Mouse (Mus musculus): ENCODE measurements around the gene Plg. TPM values are rescaled to one million over a fixed set of nuclear protein-coding genes. Genes with fewer than 3 reads are reported as not detected.
A peak's percentile ranks its signal among the peaks of the same experiment; 100 is the strongest.

Plg gene
- total and polyA plus RNA-seq, 3 experiments: not detected

- peaks cover 4% of the 10 kb centered on the region for H3K9me3 ChIP-seq (replicated peaks; ENCODE audit: low read length)
- dilution Hi-C loops (cut with MboI; ENCODE audit: extremely low pct_ligation_motif_present, extremely low pct_unique_long_range_greater_than_20kb, low sequenced_read_pairs) (no loop called here), in situ Hi-C loops (cut with MboI; ENCODE audit: low pct_ligation_motif_present, low pct_unique_long_range_greater_than_20kb, low sequenced_read_pairs) (no loop called here)
- no peak overlapping the region for H3K9ac ChIP-seq (ENCODE audit: insufficient read depth, low read depth)
- TF ChIP-seq ZKSCAN1 (IDR thresholded peaks at IDR 0.05; ENCODE audit: borderline replicate concordance, low read depth, low read length) (no peak), ETS1 (conservative IDR thresholded peaks at IDR 0.05; ENCODE audit: low read depth, low read length) (no peak), USF2 (conservative IDR thresholded peaks at IDR 0.05; ENCODE audit: low read depth, low read length) (no peak)
- H3K27me3 ChIP-seq (replicated peaks): no peaks in the 10 kb centered on the region
- peaks cover 14 to 30% of the 10 kb centered on the region in 2 experiments for H3K4me1 ChIP-seq (ENCODE audit: control insufficient read depth in 1 of 2, insufficient read depth in 2 of 2)
- H3K79me2 ChIP-seq (replicated peaks; ENCODE audit: control insufficient read depth, extremely low read depth, insufficient read depth, poor library complexity, severe bottlenecking): no peaks in the 10 kb centered on the region
- no peak overlapping the region for H3K27ac ChIP-seq (ENCODE audit: insufficient read depth, low read depth)
- H3K4me3 ChIP-seq (replicated peaks in 1 of 3; ENCODE audit: low read depth in 2 of 3, low read length in 2 of 3, poor library complexity in 1 of 3): no peak overlapping the region
- H3K4me2 ChIP-seq (ENCODE audit: insufficient read depth, low read depth, poor library complexity, severe bottlenecking): peak overlapping the region; percentile 55; the same call in 1 of the 2 replicates
- H3K36me3 ChIP-seq (replicated peaks in 1 of 2; ENCODE audit: control insufficient read depth in 1 of 2, insufficient read depth in 1 of 2, low read length in 1 of 2): no peaks in the 10 kb centered on the region
- no peak for DNase-seq (ENCODE audit: extremely low read depth)
Observed at GRCm38 (mm10) chr17:12352781-12353180, 25.6 kb upstream of the Plg start.

GRCm38 (mm10) chr17:12359876-12360275 is 18.5 kb upstream of the Plg start:
- in situ Hi-C loops (cut with MboI; ENCODE audit: low pct_ligation_motif_present, low pct_unique_long_range_greater_than_20kb, low sequenced_read_pairs) (loop anchor here (5.0 to 10.0 kb wide), 4 partner anchors 43 to 325 kb away; partner anchors contain the start of gene Map3k4), dilution Hi-C loops (cut with MboI; ENCODE audit: extremely low pct_ligation_motif_present, extremely low pct_unique_long_range_greater_than_20kb, low sequenced_read_pairs) (no loop called here)
- H3K9me3 ChIP-seq (replicated peaks; ENCODE audit: low read length): no peaks in the 10 kb centered on the region
- H3K36me3 ChIP-seq (replicated peaks in 1 of 2; ENCODE audit: control insufficient read depth in 1 of 2, insufficient read depth in 1 of 2, low read length in 1 of 2): no peaks in the 10 kb centered on the region
- H3K4me2 ChIP-seq (ENCODE audit: insufficient read depth, low read depth, poor library complexity, severe bottlenecking): peak overlapping the region; percentile 67
- no peaks in the 10 kb centered on the region for H3K79me2 ChIP-seq (replicated peaks; ENCODE audit: control insufficient read depth, extremely low read depth, insufficient read depth, poor library complexity, severe bottlenecking)
- H3K4me1 ChIP-seq (ENCODE audit: control insufficient read depth in 1 of 2, insufficient read depth in 2 of 2): peaks cover 10 to 19% of the 10 kb centered on the region in 2 experiments
- no peak for DNase-seq (ENCODE audit: extremely low read depth)
- H3K9ac ChIP-seq (ENCODE audit: insufficient read depth, low read depth): peak overlapping the region; percentile 72
- H3K27me3 ChIP-seq (replicated peaks): no peaks in the 10 kb centered on the region
- peak overlapping the region; percentile 86 for H3K27ac ChIP-seq (ENCODE audit: insufficient read depth, low read depth)
- peak overlapping the region; percentile 27 to 76 (median 29) for H3K4me3 ChIP-seq (replicated peaks in 1 of 3; ENCODE audit: low read depth in 2 of 3, low read length in 2 of 3, poor library complexity in 1 of 3)
- no peak for TF ChIP-seq ZMIZ1 (IDR thresholded peaks at IDR 0.05; ENCODE audit: low read depth, low read length)
- no peak for TF ChIP-seq PAX5 (IDR thresholded peaks at IDR 0.05; ENCODE audit: low read length)
- TF ChIP-seq TCF12 (IDR thresholded peaks at IDR 0.05; ENCODE audit: low read depth, low read length): peak; percentile 58
- no peak for TF ChIP-seq RCOR1 (conservative IDR thresholded peaks at IDR 0.05; ENCODE audit: low read depth, low read length)
- no peak for TF ChIP-seq ZNF384 (IDR thresholded peaks at IDR 0.05; ENCODE audit: low read depth, low read length)
- TF ChIP-seq NRF1 (IDR thresholded peaks at IDR 0.05; ENCODE audit: low read depth, low read length): no peak
- no peak for TF ChIP-seq EP300 (IDR thresholded peaks at IDR 0.05; ENCODE audit: low read length)
- TF ChIP-seq MAFK (IDR thresholded peaks at IDR 0.05; ENCODE audit: insufficient replicate concordance, low read length): no peak
- no peak for TF ChIP-seq JUND (conservative IDR thresholded peaks at IDR 0.05; ENCODE audit: low read depth, low read length)
- no peak; the same call in 1 of the 2 replicates for TF ChIP-seq NELFE (IDR thresholded peaks at IDR 0.05; ENCODE audit: low read depth, low read length)
- 0 out of 2 replicates have a peak, but pooled peaks have one; percentile 41 for TF ChIP-seq HCFC1 (IDR thresholded peaks at IDR 0.05; ENCODE audit: low read depth, low read length)
- TF ChIP-seq KAT2A (IDR thresholded peaks at IDR 0.05; ENCODE audit: insufficient replicate concordance, low read length): no peak
- TF ChIP-seq BHLHE40 (IDR thresholded peaks at IDR 0.05; ENCODE audit: low read depth, low read length): peak; percentile 74
- TF ChIP-seq USF1 (IDR thresholded peaks at IDR 0.05; ENCODE audit: low read depth, low read length): peak; percentile 31; the same call in 1 of the 2 replicates
- TF ChIP-seq ETS1 (conservative IDR thresholded peaks at IDR 0.05; ENCODE audit: low read depth, low read length): peak; percentile 28; the same call in 1 of the 2 replicates
- no peak for TF ChIP-seq ZC3H11A (IDR thresholded peaks at IDR 0.05; ENCODE audit: low read depth, low read length)
- no peak for TF ChIP-seq CHD1 (IDR thresholded peaks at IDR 0.05; ENCODE audit: low read depth, low read length)
- TF ChIP-seq MAZ (IDR thresholded peaks at IDR 0.05; ENCODE audit: low read depth, low read length): no peak
- TF ChIP-seq GABPA (IDR thresholded peaks at IDR 0.05; ENCODE audit: insufficient replicate concordance, low read depth, low read length): no peak
- peak; percentile 56; the same call in 1 of the 2 replicates for TF ChIP-seq TBP (conservative IDR thresholded peaks at IDR 0.05; ENCODE audit: low read depth, low read length)
- no peak for TF ChIP-seq E2F4 (IDR thresholded peaks at IDR 0.05; ENCODE audit: insufficient replicate concordance, low read depth, low read length)
- TF ChIP-seq SMC3 (IDR thresholded peaks at IDR 0.05; ENCODE audit: low read depth, low read length): peak; percentile 16; the same call in 1 of the 2 replicates
- TF ChIP-seq ZKSCAN1 (IDR thresholded peaks at IDR 0.05; ENCODE audit: borderline replicate concordance, low read depth, low read length): no peak
- no peak for TF ChIP-seq UBTF (IDR thresholded peaks at IDR 0.05; ENCODE audit: low read depth, low read length)
- no peak for TF ChIP-seq JUN (IDR thresholded peaks at IDR 0.05; ENCODE audit: insufficient read depth, low read depth, low read length)
- peak; percentile 58; the same call in 1 of the 2 replicates for TF ChIP-seq MXI1 (IDR thresholded peaks at IDR 0.05; ENCODE audit: low read depth, low read length)
- no peak; the same call in 1 of the 2 replicates for TF ChIP-seq IRF4 (IDR thresholded peaks at IDR 0.05; ENCODE audit: low read depth, low read length)
- no peak for TF ChIP-seq POLR2AphosphoS2 (IDR thresholded peaks at IDR 0.05; ENCODE audit: low read depth, low read length)
- TF ChIP-seq USF2 (conservative IDR thresholded peaks at IDR 0.05; ENCODE audit: low read depth, low read length): peak; percentile 14; the same call in 1 of the 2 replicates
- TF ChIP-seq SIN3A (IDR thresholded peaks at IDR 0.05; ENCODE audit: low read length): peak; percentile 65; the same call in 1 of the 2 replicates
- TF ChIP-seq CTCF (conservative IDR thresholded peaks at IDR 0.05 in 1 of 2, IDR thresholded peaks at IDR 0.05 in 1 of 2; ENCODE audit: low read depth in 2 of 2, low read length in 2 of 2): peak in 1 of 2 experiments; percentile 43; a peak in 2 of 4 replicates
- peak; percentile 68 for TF ChIP-seq MAX (IDR thresholded peaks at IDR 0.05; ENCODE audit: low read length)
